Mouse (Mus musculus) liver, adult 2 months (tissue): Measurements from ENCODE around the gene Sectm1b.

Experiments
- CTCF ChIP-seq: fragments of 200-500 bp; IDR thresholded peaks from 2 replicates; pipeline ENCODE4 v1.5.1; 2011; ENCODE audit warnings: low read depth, low read length, control low read depth
- POLR2A ChIP-seq: fragments of 200-500 bp; IDR thresholded peaks from 2 replicates; pipeline ENCODE4 v1.6.1; 2011; ENCODE audit warnings: low read length, control low read depth; ENCODE audit not compliant: insufficient read depth; ENCODE audit errors: extremely low read depth

DNA sequence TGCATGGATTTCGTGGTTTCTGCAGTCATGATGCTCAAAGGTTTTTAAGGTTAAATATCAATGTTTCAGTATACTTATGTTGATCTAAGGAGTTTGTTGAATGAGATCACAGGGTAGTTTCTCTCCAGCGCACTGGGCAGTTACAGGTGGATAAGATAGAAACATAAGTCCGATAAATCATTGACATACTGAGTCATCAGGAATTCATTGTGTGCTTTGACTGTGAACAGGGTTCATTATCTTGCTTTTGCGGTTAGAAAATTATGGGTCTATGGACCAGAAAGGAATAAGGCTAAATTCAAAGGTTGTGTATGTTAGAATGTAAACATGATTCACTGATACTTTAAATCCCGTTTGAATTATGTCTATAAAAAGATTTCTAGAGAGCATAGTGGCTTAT lies 21.8 kb upstream of the Sectm1b start:
- TF ChIP-seq POLR2A (no peak), CTCF (no peak)
